Mouse (Mus musculus) heart, adult 11 months (tissue): ENCODE measurements around the gene Arhgap8.
"Not testable (repeated sequence)": the region's sequence is repeated elsewhere in the genome, so short reads cannot be mapped to it uniquely, and the experiment has no call there.

ENCODE experiments used
- DNase-seq: peaks from one replicate; pipeline ENCODE4 v3.0.0; 2022

The Arhgap8 gene

GRCm38 (mm10) chr15:84736346-84736993, 16.6 kb downstream of the Arhgap8 start:
- DNase-seq = no peak

- no peak for DNase-seq
Observed at GRCm38 (mm10) chr15:84736994-84737346, 17.1 kb downstream of the Arhgap8 start.

- no peak for DNase-seq
Observed at GRCm38 (mm10) chr15:84738246-84738645, 18.4 kb downstream of the Arhgap8 start.

GRCm38 (mm10) chr15:84741573-84741972, 21.7 kb downstream of the Arhgap8 start:
- no peak for DNase-seq

- no peak for DNase-seq
Observed at GRCm38 (mm10) chr15:84743347-84743746, 23.5 kb downstream of the Arhgap8 start.

GRCm38 (mm10) chr15:84744308-84744707, 24.5 kb downstream of the Arhgap8 start:
- DNase-seq = no peak

GRCm38 (mm10) chr15:84745831-84746230, 26.0 kb downstream of the Arhgap8 start:
- DNase-seq = no peak

GRCm38 (mm10) chr15:84754987-84755386, 35.1 kb downstream of the Arhgap8 start:
- DNase-seq = peak; percentile 96

- DNase-seq = no peak
Observed at GRCm38 (mm10) chr15:84756426-84756825, 36.6 kb downstream of the Arhgap8 start.

- DNase-seq = no peak
Observed at GRCm38 (mm10) chr15:84758493-84758892, 38.6 kb downstream of the Arhgap8 start.

GRCm38 (mm10) chr15:84762712-84763422, 43.0 kb downstream of the Arhgap8 start:
- no peak for DNase-seq

GRCm38 (mm10) chr15:84763423-84763812, 43.6 kb downstream of the Arhgap8 start:
- DNase-seq = no peak

GRCm38 (mm10) chr15:84766621-84767020, 46.8 kb downstream of the Arhgap8 start:
- no peak for DNase-seq

- not testable (repeated sequence) for DNase-seq
Observed at GRCm38 (mm10) chr15:84768531-84768930, 48.7 kb downstream of the Arhgap8 start.

GRCm38 (mm10) chr15:84769641-84770341, 49.9 kb downstream of the Arhgap8 start:
- DNase-seq = peak; percentile 96

- no peak for DNase-seq
Observed at GRCm38 (mm10) chr15:84772191-84773111, 52.6 kb downstream of the Arhgap8 start.

- DNase-seq = no peak
Observed at GRCm38 (mm10) chr15:84775421-84776174, 55.7 kb downstream of the Arhgap8 start.

GRCm38 (mm10) chr15:84778587-84778986, 58.7 kb downstream of the Arhgap8 start:
- DNase-seq = no peak

GRCm38 (mm10) chr15:84784812-84785211, 65.0 kb downstream of the Arhgap8 start:
- DNase-seq = no peak

GRCm38 (mm10) chr15:84787161-84787560, 67.3 kb downstream of the Arhgap8 start:
- no peak for DNase-seq

GRCm38 (mm10) chr15:84793649-84794048, 73.8 kb downstream of the Arhgap8 start:
- DNase-seq = no peak

- DNase-seq = no peak
Observed at GRCm38 (mm10) chr15:84800132-84800531, 80.3 kb downstream of the Arhgap8 start.
